Mouse (Mus musculus): Measurements from ENCODE around the gene Gm21976.

Gm21976 gene

DNA sequence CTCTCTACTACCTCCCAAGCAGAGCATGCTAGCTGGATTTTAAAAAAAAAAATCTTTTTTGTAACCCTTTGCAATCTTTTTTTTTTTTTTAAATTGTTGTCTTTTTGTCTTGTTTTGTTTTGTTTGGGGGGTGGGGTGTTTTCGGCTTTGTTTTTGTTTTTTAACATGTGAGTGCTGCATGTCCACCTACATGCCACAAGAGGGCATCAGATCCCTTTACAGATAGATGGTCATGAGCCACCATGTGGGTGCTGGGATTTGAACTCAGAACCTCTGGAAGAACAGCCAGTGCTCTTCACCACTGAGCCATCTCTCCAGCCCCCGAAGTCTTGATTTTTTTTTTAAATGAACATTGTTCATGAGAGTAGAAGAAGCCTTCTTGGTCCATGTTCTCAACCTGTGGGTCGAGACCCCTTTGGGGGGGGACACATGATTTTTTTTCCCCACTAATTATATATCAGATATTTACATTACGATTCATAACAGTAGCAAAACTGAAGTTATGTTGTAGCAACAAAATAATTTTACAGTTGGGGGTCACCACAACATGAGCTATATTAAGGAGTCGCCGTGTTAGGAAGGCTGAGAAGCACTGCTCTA, 18.3 kb downstream of the Gm21976 start:
- DNase-seq (ENCODE audit: low spot score in 2 of 2) = no peak

- peak; percentile 65 to 74 for DNase-seq (ENCODE audit: low spot score in 2 of 2)
Observed at GRCm38 (mm10) chr13:98298833-98299758, 19.4 kb downstream of the Gm21976 start.

DNA sequence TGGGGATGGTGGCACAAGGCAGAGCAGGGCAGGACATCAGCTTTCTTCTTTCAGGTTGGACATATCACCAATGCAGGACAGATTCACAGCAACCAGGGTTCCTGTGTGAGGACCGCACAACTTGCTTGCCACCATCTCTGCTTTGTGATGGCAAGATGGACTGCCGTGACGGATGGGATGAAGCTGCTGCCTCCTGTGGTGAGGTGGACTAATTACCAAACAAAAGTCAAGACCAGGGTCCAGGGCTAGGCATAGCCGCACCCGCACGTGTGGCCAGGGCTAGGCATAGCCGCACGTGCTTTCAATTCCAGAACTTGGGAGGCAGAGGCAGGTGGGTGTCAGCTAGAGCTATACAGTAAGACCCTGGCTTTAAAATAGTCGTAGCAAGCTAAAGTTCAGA, 25.6 kb downstream of the Gm21976 start:
- DNase-seq (ENCODE audit: low spot score in 2 of 2) = no peak

DNA sequence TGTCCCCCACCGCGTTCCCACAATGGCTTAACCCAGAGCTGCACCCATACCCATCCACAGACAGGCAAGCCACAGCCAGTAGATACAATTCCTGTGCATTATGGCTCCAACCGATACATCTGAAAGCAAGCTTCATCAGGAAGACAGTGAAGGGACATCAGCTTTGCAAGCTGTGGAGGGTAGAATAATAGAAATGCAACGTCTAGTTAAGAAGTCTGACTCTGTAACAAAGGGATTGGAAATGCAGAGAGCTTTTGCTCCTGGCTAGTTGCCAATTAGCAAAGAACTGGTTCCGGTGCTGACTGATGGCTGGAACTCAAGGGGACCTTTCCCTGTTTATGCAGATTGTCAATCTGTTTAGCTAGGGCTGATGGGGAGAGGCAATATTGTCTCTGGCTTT, 26.7 kb downstream of the Gm21976 start:
- no peak for DNase-seq (ENCODE audit: low spot score in 2 of 2)

GRCm38 (mm10) chr13:98306852-98307475, 27.3 kb downstream of the Gm21976 start:
- DNase-seq (ENCODE audit: low spot score in 2 of 2) = no peak

- no peak for DNase-seq (ENCODE audit: low spot score in 2 of 2)
Observed at GRCm38 (mm10) chr13:98308004-98308403, 28.3 kb downstream of the Gm21976 start.

DNA sequence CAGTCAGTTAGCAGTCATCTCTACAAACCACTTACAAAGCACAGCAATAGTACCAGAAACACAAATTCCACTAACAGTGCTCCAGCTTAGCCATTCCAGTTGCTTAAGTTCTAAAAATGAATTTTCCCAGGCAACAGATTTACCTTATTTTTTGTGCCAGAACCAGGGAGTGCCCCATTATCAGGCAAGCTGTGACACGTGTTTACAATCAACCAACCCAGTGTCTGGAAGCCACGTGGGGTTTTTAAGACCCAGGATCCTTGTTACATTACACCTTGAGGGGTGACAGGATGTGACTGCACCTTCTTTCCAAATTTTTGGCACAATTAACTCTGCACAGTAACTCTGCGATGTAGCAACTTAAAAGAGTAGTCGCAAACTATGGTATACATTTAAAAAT, 29.0 kb downstream of the Gm21976 start:
- DNase-seq (ENCODE audit: low spot score in 2 of 2) = no peak

DNA sequence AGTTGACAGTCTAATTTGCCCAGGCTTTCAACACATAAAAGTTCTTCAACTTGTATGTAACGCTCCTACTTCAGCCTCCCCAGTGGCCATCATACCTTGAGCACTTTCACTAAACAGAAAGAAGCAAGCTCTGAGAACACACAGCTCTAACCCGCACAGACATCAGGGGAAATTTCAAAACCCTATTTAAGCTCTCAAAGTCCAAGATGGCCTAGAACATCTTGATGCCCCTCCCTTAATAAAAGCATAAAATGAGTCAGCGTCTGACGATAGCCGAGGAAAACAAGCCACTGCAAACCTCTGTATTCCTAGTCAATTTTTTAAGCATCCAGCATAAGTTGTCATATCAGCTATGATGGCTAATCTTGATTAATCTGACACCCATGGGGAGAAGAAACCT, 31.9 kb downstream of the Gm21976 start:
- no peak for DNase-seq (ENCODE audit: low spot score in 2 of 2)

DNA sequence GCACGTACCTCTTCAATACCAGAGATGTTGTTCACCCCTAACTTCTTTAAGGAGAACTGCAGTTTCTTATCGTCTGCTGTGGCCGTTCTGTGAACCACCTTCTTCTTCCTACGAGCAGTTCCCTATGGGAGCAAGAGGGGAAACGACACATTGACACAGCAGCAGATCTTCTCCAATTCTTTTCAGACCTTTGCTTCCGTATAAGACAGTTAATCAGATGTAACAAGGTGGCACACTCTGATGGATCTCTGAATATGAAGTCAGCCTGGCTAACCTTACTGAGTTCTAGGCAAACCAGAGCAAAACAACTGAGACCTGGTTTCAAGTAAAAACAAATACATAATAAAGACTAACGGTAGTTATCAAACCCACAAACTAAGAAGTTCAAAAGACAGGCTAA, 33.9 kb downstream of the Gm21976 start:
- DNase-seq (ENCODE audit: low spot score in 2 of 2) = no peak

DNA sequence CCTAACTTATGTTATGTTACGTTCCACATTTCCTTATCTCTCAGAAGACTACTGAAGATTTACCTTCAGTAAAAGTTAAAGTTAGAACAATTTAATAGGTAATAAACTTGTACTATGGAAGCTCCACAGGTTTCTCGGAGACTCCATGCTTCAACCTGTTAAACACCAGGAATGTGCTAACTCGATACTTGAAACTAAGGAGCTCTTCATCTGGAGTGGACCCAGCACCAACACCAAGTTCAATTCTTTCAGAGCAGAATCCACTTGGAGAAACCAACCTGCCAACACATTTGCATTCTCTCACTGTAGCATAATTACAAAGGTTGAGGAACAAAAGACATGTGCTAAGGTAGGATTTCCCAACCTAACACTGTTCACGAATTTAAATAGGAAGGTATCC, 35.4 kb downstream of the Gm21976 start:
- DNase-seq (ENCODE audit: low spot score in 2 of 2) = no peak

DNA sequence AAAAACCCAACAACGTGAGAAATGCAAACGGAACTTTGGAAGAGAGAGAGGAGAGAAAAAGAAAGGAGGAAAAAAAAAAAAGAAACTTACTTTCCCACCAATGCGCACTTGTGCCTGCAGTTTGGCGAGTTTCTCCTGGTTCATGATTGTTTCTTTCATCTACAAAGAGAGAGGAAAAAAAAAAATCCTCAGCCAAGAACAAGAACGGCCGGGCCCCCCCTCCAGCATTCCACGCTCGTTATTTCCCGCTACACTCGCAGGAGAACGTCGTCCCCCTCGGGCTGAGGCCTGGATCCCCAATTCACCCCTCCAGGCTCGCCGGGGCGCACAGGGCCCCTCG, 36.4 kb downstream of the Gm21976 start:
- DNase-seq (ENCODE audit: low spot score in 2 of 2) = no peak

GRCm38 (mm10) chr13:98316480-98317245, 37.0 kb downstream of the Gm21976 start, which contains the start of gene Btf3:
Gene Btf3 (minus strand): TSS chr13:98317006.
- DNase-seq (ENCODE audit: low spot score in 2 of 2) = peak; percentile 84 to 93

GRCm38 (mm10) chr13:98317246-98317677, 37.6 kb downstream of the Gm21976 start:
- no peak for DNase-seq (ENCODE audit: low spot score in 2 of 2)

DNA sequence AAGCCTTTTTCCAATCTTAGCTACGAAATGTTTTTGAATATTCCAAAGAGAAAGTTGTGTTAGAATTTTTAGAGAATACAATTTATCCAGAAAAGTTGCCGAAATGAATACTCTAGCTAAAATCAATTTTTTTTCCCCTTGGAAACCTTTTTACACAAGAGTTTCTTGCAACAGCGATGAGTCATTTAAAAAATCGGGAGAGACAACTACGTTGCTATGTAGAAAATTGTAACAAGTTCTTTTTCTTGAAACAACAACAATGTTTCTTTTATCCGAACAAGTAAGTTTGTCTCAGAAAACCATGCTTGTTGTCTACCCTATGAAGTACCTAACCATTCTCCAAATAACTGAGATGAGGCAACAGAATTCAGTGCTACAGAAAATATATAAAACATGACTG, 38.2 kb downstream of the Gm21976 start:
- no peak for DNase-seq (ENCODE audit: low spot score in 2 of 2)

- DNase-seq (ENCODE audit: low spot score in 2 of 2) = no peak
Observed at GRCm38 (mm10) chr13:98325034-98325433, 45.3 kb downstream of the Gm21976 start.

GRCm38 (mm10) chr13:98332106-98332505, 52.4 kb downstream of the Gm21976 start:
- peak; percentile 6 to 24 for DNase-seq (ENCODE audit: low spot score in 2 of 2)

DNA sequence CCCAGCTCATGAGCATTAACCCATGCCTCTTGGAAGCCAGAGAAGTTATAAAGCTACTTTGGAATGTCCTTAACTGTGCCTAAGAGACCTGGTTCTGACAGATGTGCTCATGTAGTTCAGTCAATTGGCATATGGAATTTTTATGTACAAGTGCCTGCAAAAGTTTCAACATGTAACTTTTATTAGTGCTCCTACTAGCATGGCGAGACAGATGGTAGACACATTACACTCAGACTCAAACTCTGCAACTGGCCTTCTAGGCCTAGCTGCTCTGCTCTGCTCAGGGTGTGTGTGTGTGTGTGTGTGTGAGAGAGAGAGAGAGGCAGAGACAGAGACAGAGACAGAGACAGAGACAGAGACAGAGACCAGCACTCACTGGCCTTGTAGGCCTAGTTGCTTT, 56.5 kb downstream of the Gm21976 start:
- no peak for DNase-seq (ENCODE audit: low spot score in 2 of 2)

DNA sequence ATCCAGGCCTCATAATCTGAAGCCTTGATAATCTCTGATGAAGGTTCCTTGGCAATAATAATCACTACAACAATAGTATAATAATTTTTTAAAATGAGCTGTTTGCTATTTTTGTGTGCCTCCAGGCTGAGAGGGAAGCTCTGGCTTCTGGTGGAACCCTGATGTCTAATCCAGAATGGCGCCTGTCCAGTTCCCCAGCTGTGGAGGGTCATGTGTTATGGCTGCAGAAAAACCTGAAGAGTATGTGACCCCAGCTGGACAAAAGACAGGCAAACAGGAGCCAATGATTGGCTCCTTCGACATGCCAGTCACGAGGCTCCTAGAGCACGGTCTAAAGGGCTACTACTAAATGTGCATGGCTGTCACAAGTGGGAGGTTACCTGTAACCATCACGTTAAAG, 60.8 kb downstream of the Gm21976 start:
- no peak for DNase-seq (ENCODE audit: low spot score in 2 of 2)

DNA sequence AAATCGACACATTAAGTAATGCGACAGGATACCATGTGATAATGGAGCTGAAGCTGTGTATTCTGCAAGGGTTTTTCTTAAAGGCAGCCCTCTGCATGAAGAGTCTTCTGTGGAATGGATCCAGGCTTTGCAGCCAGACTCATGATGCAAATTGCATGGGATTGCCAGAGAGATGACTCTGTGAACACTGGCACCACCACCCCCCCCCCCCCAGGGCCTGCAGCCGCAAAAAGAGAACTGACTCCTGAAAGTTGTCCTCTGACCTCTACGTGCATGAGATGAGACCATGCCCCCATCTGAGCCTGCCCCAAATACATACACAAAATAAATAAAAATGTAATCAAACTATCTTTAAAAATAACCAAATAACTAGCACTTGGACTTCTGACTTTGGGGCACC, 69.8 kb downstream of the Gm21976 start:
- no peak for DNase-seq (ENCODE audit: low spot score in 2 of 2)

- peak in 1 of 2 experiments; percentile 7 for DNase-seq (ENCODE audit: low spot score in 2 of 2)
Observed at GRCm38 (mm10) chr13:98351527-98351926, 71.8 kb downstream of the Gm21976 start.

- DNase-seq (ENCODE audit: low spot score in 2 of 2) = no peak
Observed at GRCm38 (mm10) chr13:98352381-98352975, 72.8 kb downstream of the Gm21976 start.

- peak in 1 of 2 experiments; percentile 1 for DNase-seq (ENCODE audit: low spot score in 2 of 2)
Observed at GRCm38 (mm10) chr13:98353709-98354089, 74.0 kb downstream of the Gm21976 start.
